Mouse (Mus musculus) left cerebral cortex, adult 8-10 months (tissue): ENCODE measurements around the gene Pum1. TPM values are rescaled to one million over a fixed set of nuclear protein-coding genes. Genes with fewer than 3 reads are reported as not detected.

ENCODE experiments used
- DNase-seq, 2 experiments: peaks; one replicate each; pipeline ENCODE4 v3.0.0; 2022; ENCODE audit warnings: low spot score in 2 of 2
- total RNA-seq, 4 experiments: library from RNA; stranded (reverse); gene quantifications; 2 replicates each; pipeline ENCODE4 v1.2.4; 2022

Pum1 gene
- total RNA-seq, 4 experiments from 2014 or later, result 101 to 116 (median 106) TPM

DNA sequence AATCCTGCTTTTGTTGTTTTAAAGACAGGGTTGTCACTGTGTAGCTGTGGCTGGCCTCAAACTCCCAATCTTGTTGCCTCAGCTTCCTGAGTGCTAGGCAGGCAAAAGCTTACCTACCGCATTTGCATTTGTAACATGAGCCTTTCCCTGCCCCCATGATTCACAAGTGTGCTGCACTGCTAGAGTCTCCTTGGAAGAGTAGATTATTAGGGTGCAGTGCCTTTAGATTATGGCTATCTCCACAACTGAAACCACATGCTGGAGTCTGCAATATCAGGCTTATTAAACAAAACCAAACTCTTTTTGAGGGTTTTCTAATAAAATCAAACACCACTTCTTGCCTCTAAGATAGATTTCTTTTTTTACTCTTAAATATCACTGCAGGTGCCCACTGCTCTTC lies 59.5 kb downstream of the Pum1 start:
- DNase-seq, result no peak

DNA sequence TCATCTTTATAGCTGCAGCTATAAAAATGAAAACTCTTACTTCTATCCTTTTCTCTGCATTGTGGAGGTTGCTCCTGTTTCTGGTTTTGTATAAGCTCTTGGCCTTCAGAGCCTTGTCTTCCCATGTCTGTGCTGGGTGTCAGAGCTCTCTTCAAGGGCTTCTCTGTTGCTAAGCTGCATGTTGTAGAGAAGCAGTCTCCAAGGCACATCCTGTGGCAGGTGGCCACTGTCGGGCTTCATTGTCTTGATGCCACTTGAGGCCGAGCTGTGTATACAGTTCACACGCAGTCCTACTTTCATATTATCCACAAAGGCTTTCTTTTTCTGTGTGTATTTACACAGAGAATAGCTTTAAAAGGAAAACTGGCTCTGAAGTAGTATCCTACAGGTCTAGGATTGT lies 63.0 kb downstream of the Pum1 start:
- no peak for DNase-seq

DNA sequence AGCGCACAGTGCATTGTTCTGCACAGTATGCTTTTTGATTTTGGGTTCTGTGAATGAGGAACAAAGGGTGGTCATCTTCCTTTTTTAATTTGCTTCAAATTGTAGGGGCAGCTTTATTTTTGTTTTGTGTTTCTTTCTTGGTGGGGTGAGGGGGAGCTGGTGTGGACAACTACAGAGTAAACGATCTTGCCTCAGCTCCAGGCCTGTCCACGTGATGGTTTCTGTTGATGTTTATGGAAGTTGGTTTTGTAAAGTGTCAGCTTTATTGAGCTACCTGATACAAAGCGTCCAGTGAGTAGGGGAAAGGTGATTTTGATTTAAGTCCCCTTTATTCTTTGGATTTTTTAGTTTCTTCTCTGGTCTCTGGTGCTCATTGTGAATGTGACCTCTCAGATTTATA lies 72.8 kb downstream of the Pum1 start:
- DNase-seq, result no peak

DNA sequence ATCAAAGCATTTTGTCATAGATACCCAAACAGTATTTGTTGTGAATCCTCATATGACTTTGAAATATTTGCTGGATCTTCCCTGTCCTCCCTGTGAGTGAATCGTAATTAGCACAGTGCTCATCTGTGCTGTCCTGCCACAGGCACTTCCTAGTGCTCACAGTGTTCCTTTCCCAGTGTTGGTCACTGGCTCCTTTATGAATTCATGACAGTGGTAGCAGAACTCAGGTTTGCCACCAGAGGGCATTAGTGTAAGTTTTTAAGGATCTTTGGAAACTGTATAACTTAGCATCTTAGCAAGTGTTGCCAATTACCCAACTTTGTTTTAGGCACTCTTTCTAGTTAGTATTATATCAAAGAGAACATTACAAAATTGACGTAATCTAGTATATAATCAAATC lies 75.4 kb downstream of the Pum1 start:
- peak in 1 of 2 experiments; percentile 41 for DNase-seq

DNA sequence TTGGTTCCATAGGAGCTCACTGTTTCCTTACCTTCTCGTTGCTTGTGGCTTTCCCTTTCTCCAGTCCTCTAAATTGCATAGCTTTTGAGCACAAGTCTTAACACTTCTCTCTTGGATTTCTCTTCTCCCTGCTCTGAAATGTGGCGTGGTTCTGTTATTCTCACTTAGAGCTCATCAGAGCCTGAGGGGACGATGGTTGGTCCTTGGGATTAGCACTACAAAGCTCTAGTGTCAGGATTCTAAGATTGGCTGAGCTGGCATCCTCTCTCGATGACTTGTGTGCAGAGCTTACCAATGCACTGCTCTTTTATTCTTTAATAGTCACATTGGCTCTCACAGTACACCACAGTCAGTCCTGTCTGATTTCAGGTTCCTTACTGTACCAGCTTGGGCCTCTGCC lies 80.9 kb downstream of the Pum1 start:
- no peak for DNase-seq

DNA sequence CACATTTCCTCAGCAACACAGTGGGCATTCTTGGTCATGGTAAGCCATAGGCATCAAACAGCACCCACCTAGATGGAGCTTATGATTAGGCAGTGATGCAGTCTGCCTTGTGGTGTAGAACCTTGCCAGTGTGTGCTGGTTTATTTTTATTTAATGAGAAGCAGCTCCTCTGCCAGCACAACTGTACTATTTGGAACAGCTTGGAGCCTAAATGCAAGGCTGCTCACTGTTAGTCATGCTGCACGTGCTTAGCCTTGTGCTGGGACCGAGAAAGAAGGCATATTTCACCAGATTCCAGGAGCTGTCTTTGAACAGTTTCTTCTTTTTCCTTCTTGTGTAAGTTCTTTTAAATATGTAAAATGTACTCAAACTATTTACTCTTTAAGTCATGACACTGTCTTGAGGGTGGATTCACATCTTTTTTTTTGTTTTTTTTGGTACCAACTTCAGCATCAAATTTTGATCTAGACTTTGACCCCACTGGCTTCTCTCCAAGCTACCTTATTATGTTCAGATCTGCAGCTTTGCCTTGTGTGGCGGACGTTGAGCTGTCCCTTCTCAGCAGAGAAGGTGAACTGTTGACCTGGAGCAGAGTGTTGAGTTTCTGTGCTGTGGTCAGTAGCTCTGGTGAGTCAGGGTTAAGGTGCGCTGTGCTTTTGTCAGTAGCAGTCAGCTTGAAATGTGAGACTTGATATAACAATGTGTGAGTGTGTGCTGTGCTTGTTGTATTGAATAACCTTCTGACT lies 82.6 kb downstream of the Pum1 start:
- DNase-seq, result peak; percentile 51 to 91

DNA sequence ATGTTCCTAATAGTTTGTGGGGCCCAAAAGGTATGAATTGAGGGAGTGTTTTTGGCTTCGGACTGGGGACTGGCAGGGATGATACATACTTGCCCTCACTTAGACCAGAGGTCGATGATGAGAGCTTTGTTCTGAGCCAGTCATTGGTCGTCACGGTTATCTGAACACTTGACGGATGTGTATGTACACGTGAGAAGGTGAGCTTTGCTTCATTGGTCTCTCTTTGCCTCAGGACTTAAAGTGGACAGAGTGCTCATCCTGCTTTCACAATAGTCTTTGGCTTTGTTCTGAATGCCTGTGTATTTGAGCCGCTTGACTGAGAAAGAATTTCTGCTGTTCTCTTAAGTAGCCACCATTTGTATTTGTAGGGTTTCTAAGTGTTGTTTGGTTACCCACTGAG lies 86.4 kb downstream of the Pum1 start:
- no peak for DNase-seq

DNA sequence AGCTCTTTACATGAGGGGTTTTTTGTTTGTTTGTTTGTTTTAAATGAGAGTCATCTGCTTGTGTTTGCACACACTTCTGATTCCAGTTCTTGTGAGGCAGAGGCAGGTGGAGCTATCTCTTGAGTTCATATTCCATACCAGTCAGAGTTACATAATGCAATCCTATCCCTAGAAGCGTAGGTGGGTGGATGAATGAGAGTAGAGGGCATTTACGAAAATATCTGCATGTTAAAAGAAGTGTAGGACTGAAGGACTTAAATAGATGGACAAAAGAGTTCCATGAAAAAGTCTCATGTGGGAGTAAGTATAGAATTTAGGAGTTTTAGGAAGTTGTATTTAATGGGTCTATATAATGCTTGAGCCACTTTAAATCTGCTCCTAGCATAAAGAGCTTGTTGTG lies 88.8 kb downstream of the Pum1 start:
- DNase-seq, result no peak

DNA sequence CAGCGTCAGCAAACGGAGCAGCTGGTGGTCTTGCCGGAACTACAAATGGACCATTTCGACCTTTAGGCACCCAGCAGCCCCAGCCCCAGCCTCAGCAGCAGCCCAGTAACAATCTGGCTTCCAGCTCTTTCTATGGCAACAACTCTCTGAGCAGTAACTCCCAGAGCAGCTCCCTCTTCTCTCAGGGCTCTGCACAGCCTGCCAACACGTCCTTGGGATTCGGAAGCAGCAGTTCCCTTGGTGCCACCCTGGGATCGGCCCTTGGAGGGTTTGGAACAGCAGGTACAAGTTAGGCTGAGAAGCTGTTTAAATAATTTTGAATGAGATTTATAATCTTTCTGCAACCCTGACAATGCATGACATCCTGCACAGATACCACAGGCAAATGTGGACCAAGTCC lies 89.5 kb downstream of the Pum1 start:
- DNase-seq, result no peak

DNA sequence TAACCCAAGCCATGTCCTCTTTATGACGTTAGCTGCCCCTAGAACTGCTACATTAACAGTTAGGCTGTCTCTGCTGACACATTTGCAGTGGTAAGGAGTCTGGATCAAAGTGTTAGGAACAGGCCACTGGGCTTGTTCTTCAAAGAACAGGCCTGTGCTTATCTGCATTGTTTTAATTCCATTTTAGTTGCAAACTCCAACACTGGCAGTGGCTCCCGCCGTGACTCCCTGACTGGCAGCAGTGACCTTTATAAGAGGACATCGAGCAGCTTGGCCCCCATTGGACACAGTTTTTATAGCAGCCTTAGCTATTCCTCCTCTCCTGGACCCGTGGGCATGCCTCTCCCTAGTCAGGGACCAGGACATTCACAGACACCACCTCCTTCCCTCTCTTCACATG lies 90.6 kb downstream of the Pum1 start:
- no peak for DNase-seq

DNA sequence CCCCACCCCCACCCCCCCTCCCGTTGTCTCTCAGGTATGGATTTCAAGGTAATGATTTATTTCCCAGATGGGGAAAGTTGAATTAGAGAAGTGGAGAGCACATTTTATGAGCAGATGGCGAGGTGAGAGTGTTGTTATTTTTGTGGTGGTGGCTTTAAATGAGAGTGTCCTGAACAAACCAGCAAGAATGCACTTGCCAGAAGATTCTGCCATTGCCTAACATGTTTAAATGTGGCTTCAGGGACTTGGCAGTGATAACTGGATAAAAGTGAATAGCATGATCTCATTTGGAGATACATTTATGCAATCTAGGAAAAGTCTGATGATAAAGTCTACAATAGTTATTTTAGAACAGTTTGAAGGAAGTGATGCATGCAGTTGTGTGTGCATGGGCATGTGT lies 91.7 kb downstream of the Pum1 start:
- DNase-seq, result no peak

DNA sequence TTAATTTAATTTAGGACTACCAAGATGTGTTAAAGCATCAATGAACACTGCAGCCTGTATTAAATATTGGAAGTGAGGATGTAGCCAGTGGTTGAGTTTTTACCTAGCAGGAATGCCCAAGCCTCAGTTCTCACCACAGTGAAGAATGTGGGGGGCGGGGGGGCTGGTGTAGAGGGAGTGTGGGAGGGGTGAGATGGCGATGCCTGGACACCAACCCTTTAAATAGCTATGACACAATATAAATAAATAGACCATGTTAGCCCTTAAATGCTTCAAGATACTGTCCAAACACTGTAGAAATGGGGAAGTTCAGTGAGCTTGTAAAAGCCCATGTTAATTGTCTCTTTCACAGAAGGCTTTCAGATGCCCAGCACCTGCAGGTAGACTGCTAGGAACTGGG lies 96.8 kb downstream of the Pum1 start:
- DNase-seq, result no peak

DNA sequence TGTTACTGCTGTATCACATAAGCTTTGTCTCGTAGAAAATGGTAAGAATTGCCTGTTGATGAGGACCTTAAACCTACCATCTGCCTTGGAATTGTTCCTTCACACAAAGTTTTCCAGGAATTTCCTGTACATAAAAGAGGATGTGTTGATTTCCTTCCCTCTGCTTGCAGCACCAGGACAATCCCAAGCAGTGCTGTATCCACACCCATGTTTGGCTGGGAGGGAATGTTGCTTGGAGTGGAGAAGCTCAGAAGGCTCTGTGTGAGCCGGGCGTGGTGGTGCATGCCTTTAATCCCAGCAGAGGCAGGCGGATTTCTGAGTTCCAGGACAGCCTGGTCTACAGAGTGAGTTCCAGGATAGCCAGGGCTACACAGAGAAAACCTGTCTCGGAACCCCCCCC lies 98.7 kb downstream of the Pum1 start:
- DNase-seq, result no peak

DNA sequence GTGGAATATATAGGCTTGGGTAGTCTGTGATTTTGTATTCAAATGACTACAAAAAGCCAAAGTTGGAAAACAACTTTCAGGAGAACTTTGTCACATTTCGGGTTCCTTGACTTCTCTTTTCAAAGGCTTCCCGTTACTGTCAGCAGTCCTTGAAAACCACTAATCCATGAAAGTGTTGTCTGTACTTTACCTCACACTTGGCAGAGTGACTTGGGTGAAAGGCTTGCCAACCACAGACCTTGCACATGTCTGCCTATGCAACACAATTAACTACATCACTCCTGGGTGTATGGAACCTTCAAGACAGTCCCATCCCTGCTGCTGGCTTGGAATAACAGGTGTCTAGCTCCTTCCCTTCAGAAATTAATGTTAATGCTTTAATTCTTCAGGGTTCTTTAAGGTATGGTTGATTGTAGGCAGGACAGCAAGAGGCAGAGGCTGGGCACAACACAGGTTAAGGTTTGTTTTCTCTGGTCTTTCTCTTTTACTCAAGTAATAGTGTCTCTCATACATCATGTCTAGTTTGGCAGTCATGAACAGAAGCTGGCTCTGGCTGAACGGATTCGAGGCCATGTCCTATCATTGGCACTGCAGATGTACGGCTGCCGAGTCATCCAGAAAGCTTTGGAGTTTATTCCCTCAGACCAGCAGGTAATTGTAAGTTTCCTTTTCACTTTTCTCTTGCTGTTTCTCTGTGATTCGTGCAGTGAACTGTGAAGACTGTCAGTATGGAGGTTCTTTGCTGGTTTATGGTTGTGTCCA lies 102.5 kb downstream of the Pum1 start:
- no peak for DNase-seq

DNA sequence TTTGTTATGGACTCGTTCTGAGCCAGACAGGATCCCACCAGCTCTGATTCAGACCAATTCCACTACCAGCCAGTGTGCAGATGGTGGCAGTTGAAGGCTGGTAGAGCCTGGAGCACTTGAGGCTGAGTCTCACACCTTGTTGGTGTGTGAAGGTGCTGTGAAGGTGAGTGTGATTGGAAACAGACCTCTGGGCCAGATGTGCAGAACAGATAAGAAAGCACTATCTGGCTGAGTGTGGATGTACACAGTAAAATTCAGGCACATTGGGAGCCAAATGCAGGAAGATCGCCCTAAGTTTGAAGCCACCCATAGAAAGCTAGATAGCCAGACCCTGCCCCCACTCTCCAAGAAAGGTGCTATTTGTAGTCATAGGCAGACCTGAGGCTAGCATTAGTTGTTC lies 103.3 kb downstream of the Pum1 start:
- DNase-seq, result no peak

DNA sequence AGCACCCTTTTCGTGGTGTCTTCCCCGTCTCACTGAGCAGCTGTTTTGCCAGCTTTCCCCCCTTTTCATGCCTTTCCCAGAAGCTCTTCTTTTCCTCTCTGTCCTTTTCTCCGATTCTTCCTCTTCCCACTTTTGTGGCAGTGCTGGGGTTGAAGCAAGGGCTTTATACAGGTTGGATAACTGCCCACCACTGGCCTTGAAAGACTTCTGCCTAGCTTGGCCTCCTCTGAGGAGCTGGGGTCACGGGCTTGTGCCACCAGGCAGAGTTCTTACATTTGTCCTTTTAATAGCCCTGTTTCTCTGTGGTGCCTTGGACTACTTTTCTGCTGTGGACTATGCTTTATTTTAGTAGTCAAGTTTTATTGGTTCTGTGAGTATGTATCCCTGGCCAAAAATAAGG lies 103.8 kb downstream of the Pum1 start:
- DNase-seq, result no peak

DNA sequence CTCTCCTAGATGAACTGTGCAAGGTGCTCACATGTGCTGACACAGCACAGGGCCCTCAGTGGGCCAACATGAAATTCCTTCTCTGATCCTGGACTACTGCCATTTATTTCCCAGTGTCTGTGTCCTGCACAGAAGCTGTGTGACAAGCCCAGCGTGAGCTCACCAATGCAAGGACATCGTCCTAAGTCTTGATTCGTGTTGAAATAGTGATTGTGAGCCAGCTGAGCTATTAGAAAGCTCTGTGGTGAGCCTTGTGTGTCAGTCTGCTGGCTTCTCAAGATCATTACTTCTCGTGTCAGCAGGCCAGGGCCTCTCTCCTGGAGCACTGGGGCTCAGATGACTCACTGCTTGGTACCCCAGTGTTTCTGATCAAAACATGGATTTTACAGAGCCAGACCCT lies 110.8 kb downstream of the Pum1 start:
- no peak for DNase-seq

DNA sequence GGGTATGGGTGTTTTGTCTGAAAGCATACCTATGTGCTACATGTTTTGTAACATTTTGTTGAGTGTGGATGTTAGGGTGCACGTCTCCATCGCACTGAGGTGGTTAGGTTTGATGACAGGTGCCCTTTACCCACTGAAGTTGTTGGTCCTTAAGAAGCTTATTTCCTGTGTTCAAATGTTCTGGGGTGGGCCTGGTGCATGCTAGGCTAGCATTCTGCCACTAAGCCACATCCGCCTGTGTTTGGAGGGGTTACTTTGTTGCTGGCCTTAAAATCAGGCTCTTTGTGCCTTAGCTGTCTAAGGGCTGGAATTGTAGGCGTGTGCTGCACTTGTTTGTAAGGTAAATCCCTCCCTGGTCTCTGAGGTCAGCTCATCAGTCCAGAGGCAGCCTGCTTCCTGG lies 111.7 kb downstream of the Pum1 start:
- no peak for DNase-seq

DNA sequence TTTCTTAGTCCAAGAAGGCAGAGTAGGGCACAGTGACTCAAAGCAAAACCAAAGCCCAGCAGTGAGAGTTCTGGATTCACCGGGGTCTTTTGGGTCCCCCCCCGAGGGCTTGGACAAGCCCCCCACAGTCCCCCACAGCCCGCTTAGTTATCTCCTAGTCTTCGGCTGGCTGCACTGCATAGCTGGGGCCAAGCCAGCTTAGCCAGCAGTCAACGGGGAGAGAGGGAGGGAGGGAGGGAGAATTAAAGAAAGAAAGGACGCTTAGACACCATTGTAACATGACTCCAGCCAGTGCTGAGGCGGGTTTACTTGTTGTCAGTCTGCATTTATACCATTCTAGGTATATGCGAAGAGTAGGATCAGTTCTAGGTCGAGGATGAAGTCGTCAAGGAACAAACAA lies 114.5 kb downstream of the Pum1 start:
- DNase-seq, result no peak

DNA sequence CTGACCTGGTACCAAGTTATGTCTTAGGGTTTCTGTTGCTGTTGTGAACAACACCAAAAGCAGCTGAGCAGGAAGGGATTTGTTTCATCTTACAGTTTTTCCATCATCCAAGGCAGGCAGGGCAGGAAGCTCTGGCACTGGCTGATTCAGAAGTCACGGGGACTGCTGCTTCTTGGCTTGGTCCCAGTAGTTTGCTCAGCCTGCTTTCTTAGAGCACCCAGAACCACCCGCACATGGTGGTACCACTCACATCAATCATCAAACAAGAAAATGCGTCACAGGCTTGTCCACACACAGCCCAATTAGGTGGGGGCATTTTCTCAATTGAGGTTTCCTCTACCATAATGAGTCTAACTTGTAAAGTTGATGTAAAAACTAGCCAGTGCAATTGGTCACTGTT lies 115.9 kb downstream of the Pum1 start:
- no peak for DNase-seq

DNA sequence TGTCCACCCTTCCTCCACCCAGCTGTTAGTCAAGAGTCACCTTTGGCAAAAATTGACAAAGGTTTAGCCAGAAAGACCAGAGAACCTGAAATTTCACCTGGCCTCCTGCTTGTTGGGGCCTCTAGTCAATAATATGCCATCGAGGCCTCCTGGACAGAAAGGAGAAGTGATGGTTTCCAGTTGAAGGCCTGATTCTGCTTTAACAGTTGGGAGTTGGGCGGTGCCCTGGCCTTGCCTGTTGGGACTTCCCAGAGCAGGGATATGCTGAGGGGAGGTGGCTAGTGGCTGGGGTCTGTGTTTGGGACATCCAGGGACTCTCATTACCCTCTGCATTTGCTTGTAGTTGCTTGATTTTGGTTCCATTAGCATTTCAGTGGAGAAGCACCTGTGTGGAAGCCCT lies 119.4 kb downstream of the Pum1 start:
- DNase-seq, result no peak

DNA sequence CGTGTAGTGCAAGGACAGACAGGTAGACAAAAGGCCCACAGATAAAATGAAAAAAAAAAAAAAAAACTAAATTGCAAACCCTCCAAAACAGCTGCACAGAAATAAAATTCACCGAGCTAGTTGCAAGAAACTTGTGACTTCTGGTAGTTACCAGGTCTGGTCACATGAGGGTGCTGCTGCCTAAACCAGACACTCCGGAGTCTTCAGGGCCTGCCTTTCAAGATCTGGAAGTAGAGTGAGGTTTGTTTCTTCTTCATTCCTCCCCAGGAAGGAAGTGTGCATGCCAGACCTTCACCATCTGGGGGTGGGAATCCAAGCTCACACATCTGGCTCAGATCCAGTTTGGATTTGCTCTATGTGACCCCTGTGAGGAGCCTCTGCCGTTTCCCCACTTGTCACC lies 121.6 kb downstream of the Pum1 start:
- DNase-seq, result no peak

DNA sequence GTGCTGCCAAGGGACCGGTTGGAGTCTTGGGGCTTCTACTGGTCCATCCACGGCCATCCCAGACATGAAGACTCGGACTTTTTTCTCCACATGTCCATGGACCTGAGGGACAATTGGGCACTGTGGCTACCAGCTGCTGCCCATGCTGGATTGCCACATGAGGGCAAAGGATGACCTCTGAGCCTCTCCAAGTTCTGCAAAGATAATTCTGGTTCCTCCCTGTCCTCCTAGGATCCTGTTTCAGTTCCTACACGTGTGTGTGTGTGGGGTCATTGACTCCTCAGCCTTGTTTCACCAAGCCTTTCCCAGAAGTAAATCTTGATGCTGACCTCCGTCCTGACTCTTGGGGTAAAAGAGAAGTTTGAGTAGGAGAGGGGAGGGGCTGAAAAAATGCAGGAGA lies 124.4 kb downstream of the Pum1 start:
- no peak for DNase-seq
